Mouse (Mus musculus) subcutaneous adipose tissue, adult 2 months (tissue): Measurements from ENCODE around the gene P3h2. TPM values are rescaled to one million over a fixed set of nuclear protein-coding genes. Genes with fewer than 3 reads are reported as not detected.

Experiments
- polyA plus RNA-seq: library from polyadenylated mRNA; depleted of rRNA; stranded (reverse); fragments of >200 nt; gene quantifications from 2 replicates; pipeline ENCODE4 v1.2.3, GENCODE M21; 2012; ENCODE audit warnings: low replicate concordance; rRNA removed

The P3h2 gene
- 1.8 and 6.7 TPM in 2 replicates for polyA plus RNA-seq

GRCm38 (mm10) chr16:26105115-26105974, at the start of gene P3h2:
TSS of gene P3h2 (minus strand) at chr16:26105784.

